Mouse (Mus musculus): ENCODE data around the gene Prnp. TPM values are rescaled to one million over a fixed set of nuclear protein-coding genes. Genes with fewer than 3 reads are reported as not detected.

Gene Prnp
- total RNA-seq, 2 experiments from 2014 or later = 104 to 114 TPM

DNA sequence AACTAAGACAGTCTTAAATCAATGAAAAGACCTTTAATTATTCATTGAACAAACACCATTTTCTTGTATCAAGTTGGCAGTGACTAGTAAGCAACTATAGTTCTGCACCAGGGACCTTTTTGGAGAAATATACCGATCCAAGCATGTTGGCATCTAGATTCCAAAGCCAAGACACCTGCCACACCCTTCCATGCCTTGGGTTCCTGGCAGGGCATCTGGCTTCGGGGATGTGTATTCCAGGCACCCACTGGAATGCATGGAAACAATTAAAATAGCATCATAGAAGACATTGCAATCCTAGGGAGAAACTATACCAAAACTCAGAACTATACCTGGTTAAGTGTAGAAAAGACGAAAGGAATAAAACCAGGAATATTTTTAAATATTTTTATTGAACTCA, 3.5 kb upstream of the Prnp start:
- no peak for DNase-seq (ENCODE audit: low spot score)

DNA sequence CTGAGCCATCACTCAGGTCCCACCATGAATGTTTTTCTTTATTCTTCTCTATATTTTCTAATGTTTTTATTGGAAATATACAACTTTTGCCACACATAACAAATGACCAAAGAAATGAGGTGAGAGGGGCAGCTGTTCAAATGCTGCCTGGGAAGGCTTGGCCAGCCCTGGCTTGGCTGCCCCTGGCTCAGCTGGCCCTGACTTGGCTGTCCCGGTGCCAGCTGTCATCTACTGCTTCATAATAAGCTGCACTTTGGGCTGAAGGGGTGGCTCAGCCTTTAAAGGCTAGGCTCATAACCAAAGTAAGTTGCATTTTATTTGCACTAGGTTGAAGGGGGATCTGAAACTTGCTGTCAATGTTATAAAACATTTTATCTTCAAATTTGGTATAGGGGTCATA, 2.9 kb upstream of the Prnp start:
- no peak for DNase-seq (ENCODE audit: low spot score)

DNA sequence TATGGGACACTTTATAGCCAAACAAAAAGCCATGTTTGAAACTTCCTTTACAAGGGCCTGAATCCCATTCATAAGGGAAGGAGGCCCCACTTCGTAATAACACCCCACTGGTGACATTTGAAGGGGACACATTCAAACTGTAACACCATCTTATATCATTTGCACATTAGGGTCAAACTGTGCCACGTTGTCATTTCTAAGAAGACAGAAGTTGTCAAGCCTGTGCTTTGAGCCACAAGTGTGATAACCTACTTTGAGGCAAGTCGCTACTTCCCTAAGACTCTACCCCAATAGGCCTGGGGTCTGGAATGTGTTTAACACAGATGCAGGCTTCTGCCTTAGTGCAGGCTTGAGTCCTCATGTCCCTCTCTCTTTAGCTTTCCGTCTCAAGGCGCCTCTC, 2.4 kb upstream of the Prnp start:
- no peak for DNase-seq (ENCODE audit: low spot score)

DNA sequence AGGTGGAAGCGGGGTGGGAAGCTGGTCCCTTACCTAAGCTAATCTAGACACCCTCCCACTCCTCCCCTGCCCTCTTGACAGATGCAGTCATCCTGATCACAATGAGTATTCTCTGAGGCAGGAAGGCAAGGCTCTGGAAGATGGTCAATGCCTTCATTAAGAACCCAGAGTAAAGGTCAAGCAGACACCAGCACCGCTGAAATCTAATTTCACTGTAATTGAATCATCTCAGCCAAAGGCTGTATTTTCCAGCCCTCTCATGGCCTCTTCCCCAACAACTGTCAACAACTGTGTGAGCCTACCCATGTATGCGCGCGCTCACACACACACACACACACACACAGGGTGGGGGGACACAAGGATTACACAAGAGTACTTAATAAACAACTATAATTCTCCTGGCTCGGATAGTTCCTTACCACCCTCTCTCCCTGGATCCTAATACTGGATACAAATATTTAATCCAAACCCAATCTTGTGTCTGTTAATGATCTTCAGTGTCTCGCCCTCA, 1.3 kb upstream of the Prnp start:
- DNase-seq (ENCODE audit: low spot score) = peak; percentile 33

DNA sequence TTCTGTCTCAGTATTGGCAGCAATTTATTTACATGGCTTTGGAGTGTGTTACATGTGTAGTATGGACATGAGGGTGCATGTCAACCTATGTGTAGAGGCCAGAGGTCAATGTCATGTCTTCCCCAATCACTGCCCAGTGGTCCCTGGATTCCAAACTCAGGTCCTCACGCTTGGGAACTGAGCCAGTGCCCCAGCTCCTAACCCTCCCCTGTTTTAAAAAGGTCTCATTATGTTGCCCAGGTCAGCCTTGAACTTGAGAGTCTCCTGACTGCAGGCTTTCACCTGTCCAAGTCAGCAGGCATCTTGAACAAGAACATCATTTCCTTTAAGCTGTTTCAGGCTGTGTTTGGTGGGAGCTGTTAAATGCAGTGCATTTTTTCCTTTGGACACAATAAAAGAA, 822 bp upstream of the Prnp start:
- DNase-seq (ENCODE audit: low spot score) = no peak

DNA sequence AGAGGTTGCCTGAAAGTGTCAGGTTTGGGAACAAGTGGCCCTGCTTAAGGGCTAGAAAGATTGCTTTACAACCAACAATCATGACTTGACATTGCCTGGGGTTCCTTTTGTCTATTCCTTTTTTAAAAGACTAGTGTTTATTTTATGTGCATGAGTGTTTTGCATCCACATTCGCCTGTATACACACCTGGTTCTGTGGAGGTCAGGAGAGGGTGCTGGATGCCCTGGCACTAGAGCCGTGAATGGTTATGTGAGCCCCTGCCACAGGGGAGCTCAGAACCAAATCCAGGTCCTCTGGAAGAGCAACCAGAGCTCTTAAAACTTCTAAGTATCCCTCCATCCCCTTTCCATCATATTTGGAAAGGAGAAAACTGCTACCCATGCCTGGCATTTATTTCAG, 1.1 kb downstream of the Prnp start:
- no peak for DNase-seq (ENCODE audit: low spot score)

GRCm38 (mm10) chr2:131911341-131911740, 1.6 kb downstream of the Prnp start:
- no peak for DNase-seq (ENCODE audit: low spot score)

DNA sequence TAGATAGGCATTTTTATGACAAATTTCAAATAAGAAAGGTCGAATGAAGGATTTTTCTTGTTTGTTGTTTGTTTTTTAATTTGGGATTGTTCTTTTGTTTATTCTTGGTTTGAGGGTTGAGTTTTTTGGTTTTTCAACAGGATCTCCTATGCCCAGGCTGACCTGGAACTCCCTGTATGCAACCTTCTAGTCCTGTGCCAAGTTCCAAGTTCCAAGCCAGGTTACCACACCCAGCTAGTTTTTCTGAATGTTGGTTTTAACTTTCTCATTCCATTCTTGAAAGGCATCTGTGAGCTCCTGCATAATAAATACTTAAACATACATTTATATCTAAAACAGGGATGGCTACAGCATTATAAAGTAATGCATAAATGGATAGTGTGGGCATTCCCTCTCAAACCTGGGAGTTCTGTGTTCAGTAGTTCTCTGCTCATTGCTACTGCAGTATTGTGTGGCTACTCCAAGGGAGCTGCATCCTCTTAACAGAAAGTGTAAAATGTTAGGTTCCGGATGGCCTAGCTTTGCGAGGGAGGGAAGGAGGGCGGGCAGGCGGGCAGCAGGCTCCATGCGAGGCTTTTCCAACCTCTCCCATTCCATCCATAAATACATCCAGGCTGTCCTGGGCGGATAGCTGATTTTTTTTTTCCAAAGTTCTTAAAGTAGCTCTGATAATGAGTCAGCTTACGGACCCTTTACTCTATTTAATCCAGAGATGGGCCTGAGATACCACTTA, 3.0 kb downstream of the Prnp start:
- DNase-seq (ENCODE audit: low spot score) = no peak

GRCm38 (mm10) chr2:131932275-131932902, 22.7 kb downstream of the Prnp start:
- no peak for DNase-seq (ENCODE audit: low spot score)

- no peak for DNase-seq (ENCODE audit: low spot score)
Observed at GRCm38 (mm10) chr2:131933013-131933412, 23.3 kb downstream of the Prnp start.

DNA sequence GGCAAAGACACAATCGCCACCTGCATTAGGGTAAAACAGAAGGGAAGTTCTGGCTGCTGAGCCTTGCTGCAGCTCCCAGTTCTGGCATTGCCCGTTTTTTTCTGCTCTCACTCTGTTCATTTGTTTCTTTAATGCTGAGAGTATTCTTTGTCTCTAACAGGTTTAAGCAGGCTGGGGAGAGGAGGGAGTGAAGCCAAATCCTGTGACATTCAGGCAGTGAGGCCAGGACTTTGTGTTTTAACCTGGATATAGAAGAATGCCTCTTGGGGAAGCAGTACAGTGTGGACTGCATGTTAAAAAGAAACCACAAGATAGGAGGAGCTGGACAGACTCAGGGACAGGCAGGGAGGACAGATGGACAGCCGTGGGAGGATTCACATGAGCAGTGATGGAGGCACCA, 23.9 kb downstream of the Prnp start:
- DNase-seq (ENCODE audit: low spot score) = no peak

DNA sequence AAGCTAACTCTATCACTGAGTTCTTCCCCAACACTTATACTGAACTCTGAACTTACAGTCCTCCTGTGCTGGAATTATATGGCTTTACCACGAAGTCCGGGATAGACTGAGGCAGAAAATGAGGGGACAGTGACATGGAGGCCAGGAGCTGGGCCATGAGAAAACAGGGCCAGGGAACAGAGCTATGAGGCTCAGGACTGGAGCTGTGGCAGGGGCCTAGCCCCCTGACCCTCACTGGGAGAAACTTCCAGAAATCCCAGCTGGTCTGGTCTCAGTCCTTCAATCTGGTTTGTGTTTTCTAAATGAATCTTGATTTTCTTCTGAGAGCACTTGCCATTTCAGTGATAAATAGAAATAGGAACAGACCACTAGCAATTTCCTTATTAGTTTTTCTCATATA, 24.5 kb downstream of the Prnp start:
- no peak for DNase-seq (ENCODE audit: low spot score)

- DNase-seq (ENCODE audit: low spot score) = no peak
Observed at GRCm38 (mm10) chr2:131935390-131936105, 25.8 kb downstream of the Prnp start.

GRCm38 (mm10) chr2:131936410-131936809, 26.7 kb downstream of the Prnp start:
- no peak for DNase-seq (ENCODE audit: low spot score)

DNA sequence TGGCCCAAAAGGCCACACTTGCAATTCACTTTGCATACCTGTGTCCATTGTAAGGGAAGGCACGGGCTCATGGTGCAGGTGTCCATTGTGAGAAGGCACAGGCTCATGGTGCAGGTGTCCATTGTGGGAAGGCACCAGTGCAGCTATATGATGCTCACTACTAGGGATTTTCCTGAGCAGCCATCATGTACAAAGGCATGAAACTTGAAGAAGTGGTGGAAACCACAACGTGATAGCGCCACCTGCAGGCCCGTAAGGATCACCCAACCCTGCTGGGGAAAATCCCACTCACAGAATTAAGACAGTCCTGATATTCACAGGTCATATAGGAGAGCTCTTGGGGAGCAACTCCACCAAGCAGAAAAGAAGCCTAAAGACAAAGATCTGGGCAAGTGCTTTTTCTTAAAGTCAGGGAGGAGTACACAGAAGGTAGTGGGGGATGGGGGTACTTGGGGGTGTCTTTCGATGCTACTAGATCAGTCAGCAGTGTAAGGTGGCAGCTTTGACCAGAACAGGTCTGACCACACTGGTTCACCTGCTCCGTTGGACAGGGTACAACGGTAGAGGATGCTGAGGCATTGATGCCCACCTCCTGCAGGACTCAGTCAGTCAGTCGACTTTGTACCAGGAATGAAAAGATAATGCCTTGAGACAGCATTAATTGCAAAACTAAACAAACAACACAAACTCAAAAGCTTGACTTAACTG, 29.8 kb downstream of the Prnp start:
- DNase-seq (ENCODE audit: low spot score) = peak; percentile 53

GRCm38 (mm10) chr2:131940506-131940905, 30.8 kb downstream of the Prnp start:
- no peak for DNase-seq (ENCODE audit: low spot score)

GRCm38 (mm10) chr2:131941501-131941900, 31.8 kb downstream of the Prnp start:
- DNase-seq (ENCODE audit: low spot score) = no peak

GRCm38 (mm10) chr2:131944370-131944769, 34.6 kb downstream of the Prnp start:
- DNase-seq (ENCODE audit: low spot score) = no peak

GRCm38 (mm10) chr2:131945225-131945624, 35.5 kb downstream of the Prnp start:
- DNase-seq (ENCODE audit: low spot score) = no peak

GRCm38 (mm10) chr2:131945765-131946164, 36.0 kb downstream of the Prnp start:
- DNase-seq (ENCODE audit: low spot score) = no peak

GRCm38 (mm10) chr2:131946351-131946750, 36.6 kb downstream of the Prnp start:
- no peak for DNase-seq (ENCODE audit: low spot score)

DNA sequence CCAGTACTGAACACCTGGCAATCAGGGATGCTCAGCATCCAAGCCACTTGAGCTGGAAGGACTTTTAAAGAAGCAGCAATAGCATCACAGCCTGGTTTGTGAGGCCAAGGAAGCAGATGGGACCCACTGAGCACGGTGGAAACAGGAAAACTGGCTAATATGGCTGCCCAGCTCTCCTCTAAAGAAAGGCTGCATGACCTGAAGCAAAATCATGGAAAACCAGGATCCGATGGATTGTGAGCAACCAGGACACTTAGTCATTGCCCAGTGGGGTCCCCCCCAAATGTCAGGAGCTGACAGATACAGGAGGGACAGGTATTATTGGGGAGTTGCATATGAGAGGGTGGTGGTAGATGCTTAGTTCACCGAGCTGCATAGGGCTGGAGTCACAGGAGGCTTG, 38.4 kb downstream of the Prnp start:
- no peak for DNase-seq (ENCODE audit: low spot score)
